Mouse (Mus musculus) CD4-positive, CD25-positive, alpha-beta regulatory T cell (primary cell): ENCODE measurements around the gene Chil1. TPM values are rescaled to one million over a fixed set of nuclear protein-coding genes. Genes with fewer than 3 reads are reported as not detected.

Experiments
- polyA plus RNA-seq: library from polyadenylated mRNA; unstranded; fragments of 100-300 nt; shearing (Covaris generic); gene quantifications from one replicate; pipeline ENCODE4 v1.2.1, GENCODE M21; 2017

Chil1 gene
- polyA plus RNA-seq = 0.38 TPM

GRCm38 (mm10) chr1:134182025-134182424 is at the start of gene Chil1:
Gene Chil1 (plus strand): TSS chr1:134182176.

GRCm38 (mm10) chr1:134193126-134193525 is 11.2 kb downstream of the Chil1 start, which contains the start of gene Mybph:
Gene Mybph (plus strand): TSS chr1:134193448.

GRCm38 (mm10) chr1:134235391-134235921 is 53.5 kb downstream of the Chil1 start, which contains the start of gene Adora1:
Gene Adora1 (minus strand): TSS chr1:134235431.

Other genes starting within 250 kb of the Chil1 start
- not detected for gene Fmod, start 144.9 kb upstream of the Chil1 start, polyA plus RNA-seq
- 190 TPM for gene Btg2, start 103.1 kb upstream of the Chil1 start, polyA plus RNA-seq
- gene Chit1, start 70.9 kb upstream of the Chil1 start, polyA plus RNA-seq = not detected
- gene Mybph, start 11.3 kb downstream of the Chil1 start, polyA plus RNA-seq = 0.10 TPM
- not detected for gene Adora1, start 53.3 kb downstream of the Chil1 start, polyA plus RNA-seq
- not detected for gene Myog, start 107.8 kb downstream of the Chil1 start, polyA plus RNA-seq
- 0.13 TPM for gene Ppfia4, start 150.8 kb downstream of the Chil1 start, polyA plus RNA-seq
- 64.3 TPM for gene Tmem183a, start 179.8 kb downstream of the Chil1 start, polyA plus RNA-seq
- not detected for gene 4933406M09Rik, start 203.8 kb downstream of the Chil1 start, polyA plus RNA-seq
- gene Cyb5r1, start 223.4 kb downstream of the Chil1 start, polyA plus RNA-seq = 27.7 TPM
- 82.3 TPM for gene Adipor1, start 233.2 kb downstream of the Chil1 start, polyA plus RNA-seq